Mouse (Mus musculus) layer of hippocampus, adult 2 months (tissue): Measurements from ENCODE around the gene Gins1. TPM values are rescaled to one million over a fixed set of nuclear protein-coding genes. Genes with fewer than 3 reads are reported as not detected.

ENCODE experiments used
- DNase-seq, 2 experiments: peaks; one replicate each; pipeline ENCODE4 v3.0.0; 2022; ENCODE audit warnings: low spot score in 2 of 2
- H3K27ac ChIP-seq: fragments of 200-600 bp; 2 replicates; pipeline ENCODE4 v1.8.1; 2022
- H3K4me3 ChIP-seq: fragments of 200-600 bp; 2 replicates; pipeline ENCODE4 v1.8.1; 2022; ENCODE audit warnings: mild to moderate bottlenecking
- CTCF ChIP-seq: fragments of 200-600 bp; conservative IDR thresholded peaks from 2 replicates; pipeline ENCODE4 v1.8.1; 2022; ENCODE audit warnings: antibody characterized with exemption, mild to moderate bottlenecking, moderate library complexity
- total RNA-seq, 2 experiments: library from RNA; stranded (reverse); gene quantifications; 2 replicates each; pipeline ENCODE4 v1.2.3; 2021

Gene Gins1
- total RNA-seq, 2 experiments from 2014 or later, result 1.0 to 2.0 TPM

- no peak for DNase-seq
- no peak overlapping the region for H3K27ac ChIP-seq
- TF ChIP-seq CTCF, result no peak
- no peak overlapping the region for H3K4me3 ChIP-seq
These were observed 72.5 kb downstream of the Gins1 start for GRCm38 (mm10) chr2:150977676-150978075.

DNA sequence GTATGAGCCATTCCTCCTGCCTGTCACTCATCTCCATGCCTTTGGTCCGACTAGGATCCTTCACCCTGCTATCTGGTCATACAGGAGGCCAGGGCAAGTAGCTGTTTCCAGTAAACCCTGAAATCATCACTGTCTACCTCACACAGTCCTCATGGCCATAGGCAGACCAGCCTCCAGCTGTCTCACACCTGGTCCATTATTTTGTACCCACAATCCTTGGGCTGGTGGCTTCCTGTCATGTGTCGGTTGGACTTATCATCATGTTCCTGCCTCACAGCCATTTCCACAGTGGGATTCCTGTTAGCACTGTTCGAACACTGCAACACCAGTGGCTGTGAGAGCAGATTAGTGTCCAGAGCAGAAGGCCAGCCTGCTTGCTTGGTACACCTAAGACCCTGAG is 73.6 kb downstream of the Gins1 start:
- Histone ChIP-seq H3K27ac (no peak overlapping the region), H3K4me3 (no peak overlapping the region)
- no peak for TF ChIP-seq CTCF
- no peak for DNase-seq

GRCm38 (mm10) chr2:150979861-150980620 is 74.8 kb downstream of the Gins1 start:
- DNase-seq, result no peak
- Histone ChIP-seq H3K27ac (no peak overlapping the region), H3K4me3 (no peak overlapping the region)
- no peak for TF ChIP-seq CTCF

Other genes starting within 250 kb of the Gins1 start
- gene Acss1, start 236.9 kb upstream of the Gins1 start, total RNA-seq, result 10 to 100 TPM; 26.4 to 26.8 TPM
- under 1 TPM in 1 of 2 experiments, not detected in 1; 0.12 TPM for gene Vsx1, start 216.0 kb upstream of the Gins1 start, total RNA-seq
- gene Entpd6, start 156.4 kb upstream of the Gins1 start, total RNA-seq, result 10 to 100 TPM; 65.5 to 68.9 TPM
- gene Pygb, start 118.7 kb upstream of the Gins1 start, total RNA-seq, result 100 to 1,000 TPM; 203 to 212 TPM
- gene Abhd12, start 659 bp upstream of the Gins1 start, total RNA-seq, result 100 to 1,000 TPM; 314 to 317 TPM
- gene Ninl, start 134.0 kb downstream of the Gins1 start, total RNA-seq, result 1 to 10 TPM; 5.4 to 6.7 TPM
- gene Nanp, start 134.0 kb downstream of the Gins1 start, total RNA-seq, result 10 to 100 TPM; 21.1 to 22.8 TPM
- gene Gm14151, start 186.9 kb downstream of the Gins1 start, total RNA-seq, result not detected
- not detected for gene Gm14147, start 192.8 kb downstream of the Gins1 start, total RNA-seq